Mouse (Mus musculus): ENCODE results near the gene Mybpc2.

- TF ChIP-seq CTCF (IDR thresholded peaks at IDR 0.05; ENCODE audit: control insufficient read depth, insufficient read depth, insufficient read length) (no peak), USF1 (IDR thresholded peaks at IDR 0.05; ENCODE audit: low read depth) (no peak)
These were observed 41.5 kb downstream of the Mybpc2 start for GRCm38 (mm10) chr7:44482836-44483435.
